Mouse (Mus musculus) myocyte (in vitro differentiated cells): ENCODE results near the gene Plcb4. TPM values are rescaled to one million over a fixed set of nuclear protein-coding genes. Genes with fewer than 3 reads are reported as not detected.

Experiments
- H3K27me3 ChIP-seq: one replicate; pipeline ENCODE4 v1.6.1; 2011; ENCODE audit not compliant: control insufficient read depth, insufficient read depth, insufficient read length
- H3K36me3 ChIP-seq: one replicate; pipeline ENCODE4 v1.6.1; 2011; ENCODE audit not compliant: control insufficient read depth, insufficient read depth
- H3K4me2 ChIP-seq: one replicate; pipeline ENCODE4 v1.6.1; 2011; ENCODE audit warnings: low read depth, control low read depth
- H3K4me3 ChIP-seq: one replicate; pipeline ENCODE4 v1.5.1; 2011; ENCODE audit warnings: mild to moderate bottlenecking, control low read depth, moderate library complexity
- H3K79me2 ChIP-seq: one replicate; pipeline ENCODE4 v1.6.1; 2011; ENCODE audit not compliant: control insufficient read depth, insufficient read depth
- H3ac ChIP-seq: one replicate; pipeline ENCODE4 v1.6.1; 2011; ENCODE audit not compliant: control insufficient read depth, insufficient read length
- CEBPB ChIP-seq: IDR thresholded peaks from 2 replicates; pipeline ENCODE4 v1.6.1; 2011; ENCODE audit warnings: mild to moderate bottlenecking, moderate library complexity; ENCODE audit not compliant: poor library complexity, insufficient read depth, severe bottlenecking
- E2F4 ChIP-seq: IDR thresholded peaks from one replicate; pipeline ENCODE4 v1.6.1; 2011; ENCODE audit warnings: mild to moderate bottlenecking, control low read depth, moderate library complexity; ENCODE audit not compliant: insufficient read depth
- MAX ChIP-seq: IDR thresholded peaks from one replicate; pipeline ENCODE4 v1.6.1; 2011; ENCODE audit warnings: low read depth, mild to moderate bottlenecking, control low read depth
- MYOD1 ChIP-seq, 3 experiments: IDR thresholded peaks; one replicate each; pipeline ENCODE4 v1.6.1; 2011; ENCODE audit warnings: control low read depth in 2 of 3, low read depth in 2 of 3, mild to moderate bottlenecking in 2 of 3, moderate library complexity in 1 of 3; ENCODE audit not compliant: insufficient read length in 2 of 3, control insufficient read depth in 1 of 3
- MYOG ChIP-seq, 3 experiments: IDR thresholded peaks; one replicate each; pipeline ENCODE4 v1.6.1; 2011; ENCODE audit warnings: control low read depth in 2 of 3, low read depth in 2 of 3, mild to moderate bottlenecking in 2 of 3; ENCODE audit not compliant: insufficient read length in 2 of 3, control insufficient read depth in 1 of 3, insufficient read depth in 1 of 3
- POLR2A ChIP-seq: IDR thresholded peaks from one replicate; pipeline ENCODE4 v1.6.1; 2011; ENCODE audit warnings: low read depth, mild to moderate bottlenecking, control low read depth, moderate library complexity; ENCODE audit not compliant: insufficient read length
- POLR2AphosphoS2 ChIP-seq: IDR thresholded peaks from one replicate; pipeline ENCODE4 v1.6.1; 2011; ENCODE audit warnings: low read depth, control low read depth; ENCODE audit not compliant: insufficient read length
- REST ChIP-seq: IDR thresholded peaks from one replicate; pipeline ENCODE4 v1.6.1; 2011; ENCODE audit warnings: mild to moderate bottlenecking, control low read depth, moderate library complexity; ENCODE audit not compliant: insufficient read depth, insufficient read length
- SRF ChIP-seq: IDR thresholded peaks from one replicate; pipeline ENCODE4 v1.6.1; 2011; ENCODE audit warnings: low read depth; ENCODE audit not compliant: control insufficient read depth, insufficient read length
- TCF12 ChIP-seq: IDR thresholded peaks from one replicate; pipeline ENCODE4 v1.6.1; 2011; ENCODE audit warnings: mild to moderate bottlenecking, control low read depth; ENCODE audit not compliant: poor library complexity, insufficient read depth, severe bottlenecking
- TCF3 ChIP-seq: IDR thresholded peaks from one replicate; pipeline ENCODE4 v1.6.1; 2011; ENCODE audit warnings: low read depth, control low read depth; ENCODE audit not compliant: insufficient read length
- USF1 ChIP-seq: IDR thresholded peaks from one replicate; pipeline ENCODE4 v1.6.1; 2011; ENCODE audit warnings: low read depth, mild to moderate bottlenecking, control low read depth, moderate library complexity
- polyA plus RNA-seq: library from polyadenylated mRNA; unstranded; fragments of >200 nt; fragmentation: generic; extraction: Trizol; gene quantifications from one replicate; pipeline ENCODE4 v1.2.1, GENCODE M21; 2012; ENCODE audit warnings: missing spikeins

The Plcb4 gene
- polyA plus RNA-seq, 1 experiment, result 5.3 TPM

- no peak overlapping the region for H3K4me2 ChIP-seq
- no peak overlapping the region for H3K4me3 ChIP-seq
- no peaks in the 10 kb centered on the region for H3K79me2 ChIP-seq
- H3K27me3 ChIP-seq, result no peaks in the 10 kb centered on the region
- TF ChIP-seq E2F4 (no peak), USF1 (no peak), MYOD1 (IDR thresholded peaks at IDR 0.05; ENCODE audit: control insufficient read depth in 1 of 3, insufficient read length in 2 of 3, low read depth in 2 of 3) (no peak), TCF3 (no peak), REST (no peak), POLR2A (no peak), MYOG (IDR thresholded peaks at IDR 0.05; ENCODE audit: control insufficient read depth in 1 of 3, insufficient read depth in 1 of 3, insufficient read length in 2 of 3, low read depth in 2 of 3) (no peak), POLR2AphosphoS2 (no peak), CEBPB (no peak), SRF (no peak), MAX (no peak)
- peaks cover 3% of the 10 kb centered on the region for H3K36me3 ChIP-seq
- no peak overlapping the region for H3ac ChIP-seq
These were observed 336.4 kb downstream of the Plcb4 start for GRCm38 (mm10) chr2:135995196-135995595.

GRCm38 (mm10) chr2:135996936-135997335, 338.1 kb downstream of the Plcb4 start:
- Histone ChIP-seq H3K4me3 (no peak overlapping the region), H3K79me2 (no peaks in the 10 kb centered on the region), H3K27me3 (no peaks in the 10 kb centered on the region), H3K36me3 (peaks cover 3% of the 10 kb centered on the region), H3K4me2 (no peak overlapping the region), H3ac (no peak overlapping the region)
- TF ChIP-seq USF1 (no peak), MYOG (IDR thresholded peaks at IDR 0.05; ENCODE audit: control insufficient read depth in 1 of 3, insufficient read depth in 1 of 3, insufficient read length in 2 of 3, low read depth in 2 of 3) (no peak), MYOD1 (IDR thresholded peaks at IDR 0.05; ENCODE audit: control insufficient read depth in 1 of 3, insufficient read length in 2 of 3, low read depth in 2 of 3) (no peak), REST (no peak), SRF (no peak), CEBPB (no peak), MAX (no peak), E2F4 (no peak), TCF12 (no peak), POLR2A (no peak), TCF3 (no peak), POLR2AphosphoS2 (no peak)

- Histone ChIP-seq H3ac (no peak overlapping the region), H3K4me2 (no peak overlapping the region), H3K36me3 (peaks cover 3% of the 10 kb centered on the region), H3K27me3 (no peaks in the 10 kb centered on the region), H3K4me3 (no peak overlapping the region), H3K79me2 (no peaks in the 10 kb centered on the region)
- TF ChIP-seq MYOG (IDR thresholded peaks at IDR 0.05; ENCODE audit: control insufficient read depth in 1 of 3, insufficient read depth in 1 of 3, insufficient read length in 2 of 3, low read depth in 2 of 3) (no peak), POLR2A (no peak), TCF3 (no peak), POLR2AphosphoS2 (no peak)
These were observed 338.7 kb downstream of the Plcb4 start for GRCm38 (mm10) chr2:135997361-135998150.

- H3K79me2 ChIP-seq, result no peaks in the 10 kb centered on the region
- no peak for TF ChIP-seq POLR2AphosphoS2
- no peak for TF ChIP-seq REST
- no peak for TF ChIP-seq POLR2A
- no peak for TF ChIP-seq TCF12
- no peak overlapping the region for H3K4me3 ChIP-seq
- H3K36me3 ChIP-seq, result peaks cover 3% of the 10 kb centered on the region
- no peak overlapping the region for H3ac ChIP-seq
- no peak overlapping the region for H3K4me2 ChIP-seq
- H3K27me3 ChIP-seq, result no peaks in the 10 kb centered on the region
These were observed 340.1 kb downstream of the Plcb4 start for GRCm38 (mm10) chr2:135998886-135999285.

GRCm38 (mm10) chr2:135999361-135999760, 340.6 kb downstream of the Plcb4 start:
- no peak overlapping the region for H3K4me3 ChIP-seq
- no peaks in the 10 kb centered on the region for H3K27me3 ChIP-seq
- H3K36me3 ChIP-seq, result peaks cover 3% of the 10 kb centered on the region
- no peak overlapping the region for H3K4me2 ChIP-seq
- TF ChIP-seq MYOG (IDR thresholded peaks at IDR 0.05; ENCODE audit: control insufficient read depth in 1 of 3, insufficient read depth in 1 of 3, insufficient read length in 2 of 3, low read depth in 2 of 3) (no peak), TCF12 (no peak), USF1 (no peak), TCF3 (no peak), MYOD1 (IDR thresholded peaks at IDR 0.05; ENCODE audit: control insufficient read depth in 1 of 3, insufficient read length in 2 of 3, low read depth in 2 of 3) (no peak), E2F4 (no peak), REST (no peak), POLR2AphosphoS2 (no peak), POLR2A (no peak), SRF (no peak)
- H3ac ChIP-seq, result no peak overlapping the region
- H3K79me2 ChIP-seq, result no peaks in the 10 kb centered on the region
